Mouse (Mus musculus) bone marrow macrophage, adult 2 months (primary cell): Measurements from ENCODE around the gene Cmip. TPM values are rescaled to one million over a fixed set of nuclear protein-coding genes. Genes with fewer than 3 reads are reported as not detected.
"Not testable (repeated sequence)": the region's sequence is repeated elsewhere in the genome, so short reads cannot be mapped to it uniquely, and the experiment has no call there.

Experiments
- H3K27ac ChIP-seq: 2 replicates; pipeline ENCODE4 v1.5.1; 2012; ENCODE audit warnings: low read depth, low read length; ENCODE audit not compliant: insufficient read depth
- H3K4me1 ChIP-seq: 2 replicates; pipeline ENCODE4 v1.6.1; 2012; ENCODE audit warnings: low read length; ENCODE audit not compliant: control insufficient read depth, insufficient read depth
- H3K4me3 ChIP-seq: 2 replicates; pipeline ENCODE4 v1.5.1; 2012; ENCODE audit warnings: mild to moderate bottlenecking, low read length, moderate library complexity; ENCODE audit not compliant: insufficient read depth
- CTCF ChIP-seq: IDR thresholded peaks from 2 replicates; pipeline ENCODE4 v1.5.1; 2012; ENCODE audit warnings: low read depth, mild to moderate bottlenecking, low read length, moderate library complexity
- POLR2A ChIP-seq: IDR thresholded peaks from 2 replicates; pipeline ENCODE4 v1.6.1; 2012; ENCODE audit warnings: mild to moderate bottlenecking, low read depth, low read length, borderline replicate concordance
- polyA plus RNA-seq: library from polyadenylated mRNA; stranded (reverse); fragments of >200 nt; gene quantifications from 2 replicates; pipeline ENCODE4 v1.2.4, GENCODE M21; 2012; ENCODE audit not compliant: missing spikeins, insufficient read depth, insufficient read length

Gene Cmip
- polyA plus RNA-seq, 1 experiment: 60.1 TPM

- H3K27ac ChIP-seq: no peak overlapping the region
- H3K4me1 ChIP-seq: peaks cover 17% of the 10 kb centered on the region
- no peak overlapping the region for H3K4me3 ChIP-seq
- TF ChIP-seq CTCF: no peak
- TF ChIP-seq POLR2A: no peak
These were observed 152.2 kb downstream of the Cmip start for GRCm38 (mm10) chr8:117409056-117409455.

GRCm38 (mm10) chr8:117410391-117410790, 153.5 kb downstream of the Cmip start:
- peaks cover 8% of the 10 kb centered on the region for H3K4me1 ChIP-seq
- no peak overlapping the region for H3K4me3 ChIP-seq
- H3K27ac ChIP-seq: no peak overlapping the region
- no peak for TF ChIP-seq CTCF
- TF ChIP-seq POLR2A: no peak

DNA sequence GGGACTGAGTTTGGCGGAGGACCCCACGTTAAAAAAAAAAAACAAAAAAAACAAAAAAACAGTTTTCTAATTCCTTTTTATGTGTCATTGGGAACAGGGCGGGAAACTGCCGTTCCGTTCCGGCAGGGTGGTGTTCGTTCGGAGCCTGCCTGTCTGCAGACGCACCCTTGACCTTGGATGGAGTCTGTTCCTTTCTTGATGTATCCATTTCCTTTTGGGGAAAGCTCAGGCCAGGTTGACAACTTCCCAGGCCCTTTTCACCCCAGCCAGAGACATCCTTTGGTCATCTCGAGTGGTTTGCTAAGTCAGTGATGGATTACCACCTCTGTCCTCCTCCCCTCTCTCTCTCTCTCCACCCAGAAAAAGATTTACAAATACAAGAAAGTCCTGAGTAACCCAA, 154.0 kb downstream of the Cmip start:
- H3K4me3 ChIP-seq: no peak overlapping the region
- no peak overlapping the region for H3K27ac ChIP-seq
- no peak for TF ChIP-seq POLR2A
- no peak for TF ChIP-seq CTCF
- H3K4me1 ChIP-seq: peaks cover 4% of the 10 kb centered on the region

- no peak for TF ChIP-seq CTCF
- TF ChIP-seq POLR2A: no peak
- Histone ChIP-seq H3K27ac (no peak overlapping the region), H3K4me3 (no peak overlapping the region), H3K4me1 (no peaks in the 10 kb centered on the region)
These were observed 155.4 kb downstream of the Cmip start for GRCm38 (mm10) chr8:117412232-117412631.

DNA sequence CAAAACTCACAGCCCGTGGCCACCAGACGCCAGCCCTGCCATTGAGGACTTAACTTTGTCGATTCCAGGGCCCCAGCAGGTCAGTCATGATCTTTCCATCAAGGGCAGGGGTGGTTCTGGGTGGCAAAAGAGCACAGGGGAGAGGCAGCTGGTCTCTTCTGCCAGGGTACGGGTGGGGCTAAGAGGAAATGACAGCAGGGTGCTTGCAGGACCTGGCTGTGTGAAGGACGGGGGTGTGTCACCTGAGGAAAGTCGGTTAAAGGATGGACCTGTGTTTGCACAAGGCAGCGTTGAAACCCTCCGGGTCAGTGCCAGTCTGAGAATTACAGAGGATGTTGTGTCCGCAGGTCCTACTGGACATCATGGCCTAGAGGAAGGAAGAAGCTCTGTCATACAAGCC, 161.0 kb downstream of the Cmip start:
- Histone ChIP-seq H3K4me1 (no peaks in the 10 kb centered on the region), H3K27ac (no peak overlapping the region), H3K4me3 (no peak overlapping the region)
- no peak for TF ChIP-seq POLR2A
- no peak for TF ChIP-seq CTCF

GRCm38 (mm10) chr8:117420841-117421534, 164.1 kb downstream of the Cmip start:
- Histone ChIP-seq H3K4me1 (no peaks in the 10 kb centered on the region), H3K27ac (no peak overlapping the region), H3K4me3 (no peak overlapping the region)
- TF ChIP-seq CTCF (no peak), POLR2A (no peak)

DNA sequence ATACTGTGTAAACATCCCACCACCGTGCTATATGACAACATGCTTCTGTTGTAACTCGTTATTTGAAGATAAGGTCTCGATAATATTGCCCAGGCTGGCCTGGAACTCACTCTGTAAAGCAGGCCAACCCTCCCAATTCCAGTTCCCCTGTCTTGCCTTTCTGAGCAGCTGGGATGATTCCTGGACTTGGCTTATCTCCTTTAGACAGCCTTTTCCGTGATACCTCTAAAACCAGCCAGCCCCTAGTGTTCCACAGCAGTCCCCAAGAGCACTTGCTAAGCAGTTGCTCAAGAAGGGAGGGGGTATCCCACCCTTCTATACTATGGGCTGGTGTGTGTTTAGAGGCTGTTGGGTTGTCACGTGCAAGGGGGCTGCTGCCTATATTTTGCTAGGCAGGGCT, 165.0 kb downstream of the Cmip start:
- TF ChIP-seq POLR2A (no peak), CTCF (no peak)
- no peak overlapping the region for H3K4me3 ChIP-seq
- no peak overlapping the region for H3K27ac ChIP-seq
- H3K4me1 ChIP-seq: no peaks in the 10 kb centered on the region

- no peak overlapping the region for H3K4me3 ChIP-seq
- H3K27ac ChIP-seq: no peak overlapping the region
- TF ChIP-seq POLR2A: no peak
- no peak for TF ChIP-seq CTCF
- H3K4me1 ChIP-seq: no peaks in the 10 kb centered on the region
These were observed 165.5 kb downstream of the Cmip start for GRCm38 (mm10) chr8:117422343-117422742.

GRCm38 (mm10) chr8:117423029-117423428, 166.2 kb downstream of the Cmip start:
- Histone ChIP-seq H3K27ac (no peak overlapping the region), H3K4me3 (no peak overlapping the region), H3K4me1 (no peaks in the 10 kb centered on the region)
- no peak for TF ChIP-seq CTCF
- no peak for TF ChIP-seq POLR2A

DNA sequence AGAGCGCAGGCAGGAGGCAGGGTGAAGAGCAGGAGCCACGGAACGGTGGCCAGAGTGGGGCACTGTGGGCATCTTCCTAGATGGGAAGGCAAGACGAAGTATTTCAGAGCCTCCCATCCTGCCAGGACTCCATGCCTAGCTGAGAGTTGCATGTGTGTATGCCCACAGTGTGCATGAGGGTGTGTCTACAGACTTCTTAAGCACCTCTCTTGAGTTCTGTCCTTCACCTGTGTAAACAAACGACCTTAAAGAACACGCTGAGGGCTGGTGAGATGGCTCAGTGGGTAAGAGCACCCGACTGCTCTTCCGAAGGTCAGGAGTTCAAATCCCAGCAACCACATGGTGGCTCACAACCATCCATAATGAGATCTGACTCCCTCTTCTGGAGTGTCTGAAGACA, 171.0 kb downstream of the Cmip start:
- not testable (repeated sequence) for H3K4me3 ChIP-seq, H3K4me1 ChIP-seq

GRCm38 (mm10) chr8:117428524-117429162, 171.8 kb downstream of the Cmip start:
- Histone ChIP-seq H3K4me3 (no peak overlapping the region), H3K27ac (no peak overlapping the region), H3K4me1 (no peaks in the 10 kb centered on the region)
- TF ChIP-seq POLR2A (no peak), CTCF (no peak)

More for the DNA sequence above, 171.0 kb downstream of the Cmip start:
- not testable (repeated sequence) for H3K27ac ChIP-seq
